9 mouse cellular contexts compared by ENCODE assay signal in genomic region chr11:85823181-85823580, GRCm38 (mm10). TPM values are rescaled to one million over a fixed set of nuclear protein-coding genes. Genes with fewer than 3 reads are reported as not detected.
DNase-seq lines count a peak whose midpoint lies in the region; ATAC-seq and TF ChIP-seq lines count a peak whose summit lies in the region.
"Had no signal": no experiment of that assay in that cellular context is flagged by ENCODE, and none has a peak within 500 bp of the region (broad histone marks: within the 10 kb centered on the region; RNA-seq: fewer than 3 reads in every experiment).

No protein-coding gene starts in this region.

- no peaks in the 10 kb centered on the region for H3K36me3 ChIP-seq in neural tube, embryonic 15.5 days
- H3K36me3 ChIP-seq in embryonic facial prominence, embryonic 14.5 days (ENCODE audit: control insufficient read depth, insufficient read depth, low read length): no peaks in the 10 kb centered on the region
- H3K36me3 ChIP-seq in intestine, embryonic 14.5 days (ENCODE audit: control insufficient read depth, insufficient read depth, low read length): no peaks in the 10 kb centered on the region

- H3K9me3 ChIP-seq in neural tube, embryonic 15.5 days (replicated peaks): no peaks in the 10 kb centered on the region
- H3K9me3 ChIP-seq in embryonic facial prominence, embryonic 14.5 days (ENCODE audit: control insufficient read depth, low read length): no peaks in the 10 kb centered on the region
- H3K9me3 ChIP-seq in intestine, embryonic 14.5 days (ENCODE audit: control insufficient read depth, low read length): no peaks in the 10 kb centered on the region

- H3K27me3 ChIP-seq in neural tube, embryonic 15.5 days (replicated peaks): peaks cover 46% of the 10 kb centered on the region
- peaks cover 16% of the 10 kb centered on the region for H3K27me3 ChIP-seq in embryonic facial prominence, embryonic 14.5 days (replicated peaks; ENCODE audit: control insufficient read depth, insufficient read depth, low read length)
- H3K27me3 ChIP-seq in intestine, embryonic 14.5 days (replicated peaks; ENCODE audit: control insufficient read depth, insufficient read depth, low read length): peaks cover 19% of the 10 kb centered on the region

- H3K4me2 ChIP-seq in neural tube, embryonic 15.5 days: no peak overlapping the region
- H3K4me2 ChIP-seq in embryonic facial prominence, embryonic 14.5 days (ENCODE audit: low read depth, low read length): no peak overlapping the region
- no peak overlapping the region for H3K4me2 ChIP-seq in intestine, embryonic 14.5 days (ENCODE audit: low read length)

- peak; percentile 88 for DNase-seq in neural tube, embryonic 10.5 days (ENCODE audit: extremely low spot score, low spot score)
- peak; percentile 89 for DNase-seq in adrenal gland, postnatal 25 days
- no peak for DNase-seq in embryonic facial prominence, embryonic 14.5 days (ENCODE audit: low spot score)
- peak; percentile 87 for DNase-seq in intestine, embryonic 14.5 days (ENCODE audit: low spot score)
- DNase-seq in lung, adult 2 months: peak; percentile 88
- DNase-seq in skeletal muscle tissue, adult 2 months (ENCODE audit: low read depth, low spot score): peak; percentile 59
- DNase-seq in yolk sac, embryonic 10.5 days (ENCODE audit: low spot score): peak; percentile 86

- TF ChIP-seq POLR2A in lung, adult 2 months (IDR thresholded peaks at IDR 0.05; ENCODE audit: borderline replicate concordance, extremely low read depth, low read depth, low read length): no peak

- no peak overlapping the region for H3K4me3 ChIP-seq in neural tube, embryonic 15.5 days (replicated peaks)
- no peak overlapping the region for H3K4me3 ChIP-seq in embryonic facial prominence, embryonic 14.5 days (ENCODE audit: low read depth, low read length)
- no peak overlapping the region for H3K4me3 ChIP-seq in intestine, embryonic 14.5 days (ENCODE audit: low read depth, low read length)
- no peak overlapping the region for H3K4me3 ChIP-seq in lung, adult 2 months (replicated peaks; ENCODE audit: extremely low read depth, low read depth, low read length)

- no peaks in the 10 kb centered on the region for H3K4me1 ChIP-seq in neural tube, embryonic 15.5 days
- H3K4me1 ChIP-seq in embryonic facial prominence, embryonic 14.5 days (ENCODE audit: control insufficient read depth, insufficient read depth, low read length): 0 out of 2 replicates have a peak, but pooled peaks cover 3% of the 10 kb centered on the region
- H3K4me1 ChIP-seq in intestine, embryonic 14.5 days (replicated peaks; ENCODE audit: control insufficient read depth, insufficient read depth, low read length): peaks cover 20% of the 10 kb centered on the region
- 0 out of 2 replicates have a peak, but pooled peaks cover 2% of the 10 kb centered on the region for H3K4me1 ChIP-seq in lung, adult 2 months (ENCODE audit: control insufficient read depth, insufficient read depth, low read length)

- ATAC-seq in neural tube, embryonic 15.5 days (ENCODE audit: low FRiP score): no peak
- ATAC-seq in embryonic facial prominence, embryonic 14.5 days (ENCODE audit: low read depth): peak; percentile 50; the same call in 1 of the 2 replicates
- ATAC-seq in intestine, embryonic 14.5 days (replicated peaks; ENCODE audit: low FRiP score, low TSS enrichment, low read depth): no peak

- no peak overlapping the region for H3K9ac ChIP-seq in neural tube, embryonic 15.5 days (replicated peaks)
- H3K9ac ChIP-seq in embryonic facial prominence, embryonic 14.5 days (ENCODE audit: low read depth, low read length): no peak overlapping the region
- H3K9ac ChIP-seq in intestine, embryonic 14.5 days (ENCODE audit: low read length): no peak overlapping the region

- WGBS in neural tube, embryonic 15.5 days: 14% methylated on average over 6 of the region's 6 CpGs
- WGBS in embryonic facial prominence, embryonic 14.5 days: 15% methylated on average over 6 of the region's 6 CpGs
- 18% methylated on average over 6 of the region's 6 CpGs for WGBS in intestine, embryonic 14.5 days
- WGBS in lung, adult 2 months: 15% methylated on average over 6 of the region's 6 CpGs

- TF ChIP-seq CTCF in lung, adult 2 months (IDR thresholded peaks at IDR 0.05; ENCODE audit: insufficient read depth, low read length): peak; percentile 75

- H3K27ac ChIP-seq in neural tube, embryonic 15.5 days (replicated peaks): no peak overlapping the region
- no peak overlapping the region for H3K27ac ChIP-seq in embryonic facial prominence, embryonic 14.5 days (replicated peaks; ENCODE audit: low read depth, low read length)
- H3K27ac ChIP-seq in intestine, embryonic 14.5 days (ENCODE audit: low read depth): no peak overlapping the region

RNA-seq across cellular contexts. Expression of gene Tbx2, which starts 9.2 kb away (rescaled TPM):
- 1.4 and 1.5 TPM in 2 replicates for polyA plus RNA-seq in neural tube, embryonic 15.5 days (2015; fragmentation: Nextera tagmentation; extraction: Ambion mirVana)
- 25.6 and 27.5 TPM in 2 replicates for total RNA-seq in adrenal gland, postnatal 25 days (2021)
- polyA plus RNA-seq in embryonic facial prominence, embryonic 14.5 days (2014; fragmentation: Nextera tagmentation; extraction: Ambion mirVana): 6.3 and 6.5 TPM in 2 replicates
- polyA plus RNA-seq in intestine, embryonic 14.5 days (2014; fragmentation: Nextera tagmentation; extraction: Ambion mirVana): 7.2 and 7.7 TPM in 2 replicates
- polyA plus RNA-seq in lung, adult 2 months (2012; rRNA removed): 257 and 302 TPM in 2 replicates

RNA-seq across cellular contexts. Expression of gene Gm11444, which starts 27.0 kb away (rescaled TPM):
- polyA plus RNA-seq in neural tube, embryonic 15.5 days (2015; fragmentation: Nextera tagmentation; extraction: Ambion mirVana): not detected in 2 replicates
- total RNA-seq in adrenal gland, postnatal 25 days (2021): not detected in 2 replicates
- polyA plus RNA-seq in embryonic facial prominence, embryonic 14.5 days (2014; fragmentation: Nextera tagmentation; extraction: Ambion mirVana): not detected in 2 replicates
- polyA plus RNA-seq in intestine, embryonic 14.5 days (2014; fragmentation: Nextera tagmentation; extraction: Ambion mirVana): not detected in 2 replicates
- not detected in 2 replicates for polyA plus RNA-seq in lung, adult 2 months (2012; rRNA removed)
- polyA plus RNA-seq: gonadal fat pad, adult 2 months had no signal

Comparison
In these comparisons a context has a peak if more than half of its experiments do, and no peak if none do; other contexts are left out.
1. RNA of gene Tbx2, which starts 9.2 kb away (polyA plus RNA-seq): 257 to 302 TPM in lung, adult 2 months; 7.2 to 7.7 TPM in intestine, embryonic 14.5 days, 6.3 to 6.5 TPM in embryonic facial prominence, embryonic 14.5 days and 1.4 to 1.5 TPM in neural tube, embryonic 15.5 days; every median in the first group is over 10 times any median in the second.